Mouse (Mus musculus) kidney, postnatal 4 days (tissue): ENCODE measurements around the gene Gm21746.
"Not testable (repeated sequence)": the region's sequence is repeated elsewhere in the genome, so short reads cannot be mapped to it uniquely, and the experiment has no call there.

Experiments used
- DNase-seq, 2 experiments: peaks; one replicate each; pipeline ENCODE4 v3.0.0; 2021; ENCODE audit warnings: mixed read lengths in 2 of 2

Gene Gm21746

GRCm38 (mm10) chrY:6237895-6238294 lies at the start of gene Gm21746:
Gene Gm21746 (minus strand): TSS chrY:6237995.
- not testable (repeated sequence) for DNase-seq

DNA sequence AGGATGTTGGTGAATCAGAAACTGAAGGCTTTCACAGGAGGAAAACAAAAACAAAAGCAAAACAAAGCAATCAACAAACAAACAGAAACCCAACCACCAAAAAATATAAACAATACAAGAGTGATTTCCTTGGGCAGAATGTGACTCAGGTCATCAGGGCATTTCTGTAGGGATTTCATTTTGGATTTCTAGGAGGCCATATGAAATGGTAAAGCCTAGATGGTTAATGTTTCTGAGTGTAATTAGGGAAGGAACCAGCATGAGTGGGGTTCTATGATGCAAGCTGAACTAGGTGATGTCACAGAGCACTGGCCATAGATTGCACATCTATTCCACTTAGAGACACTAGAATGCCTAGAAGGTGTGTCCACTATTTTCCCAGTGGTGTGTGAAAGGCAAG lies 29.0 kb upstream of the Gm21746 start, which contains the start of gene Gm20873:
Gene Gm20873, plus strand, starts transcription at position 301 of the 400 bp plus-strand sequence.
- not testable (repeated sequence) for DNase-seq
